Mouse (Mus musculus): Measurements from ENCODE around the gene Mvk. TPM values are rescaled to one million over a fixed set of nuclear protein-coding genes. Genes with fewer than 3 reads are reported as not detected.
A peak's percentile ranks its signal among the peaks of the same experiment; 100 is the strongest.

Mvk gene
- polyA plus RNA-seq, 1 experiment from 2014 or later: 58.9 TPM

GRCm38 (mm10) chr5:114421561-114422298, 22.3 kb upstream of the Mvk start:
- no peaks in the 10 kb centered on the region for H3K9me3 ChIP-seq
- H3K4me2 ChIP-seq (replicated peaks): no peak overlapping the region
- no peak for ATAC-seq (ENCODE audit: low FRiP score, low read depth)
- 0 out of 2 replicates have a peak, but pooled peaks cover 5% of the 10 kb centered on the region for H3K4me1 ChIP-seq
- H3K27ac ChIP-seq (replicated peaks): no peak overlapping the region
- H3K36me3 ChIP-seq: peaks cover 50% of the 10 kb centered on the region
- no peak overlapping the region for H3K9ac ChIP-seq (replicated peaks)
- no peaks in the 10 kb centered on the region for H3K27me3 ChIP-seq
- no peak overlapping the region for H3K4me3 ChIP-seq
- WGBS: 78% methylated on average over 11 of the region's 11 CpGs

GRCm38 (mm10) chr5:114422591-114422990, 21.5 kb upstream of the Mvk start:
- 50% methylated on average over 5 of the region's 5 CpGs for whole genome bisulfite sequencing
- no peak for ATAC-seq (ENCODE audit: low FRiP score, low read depth)
- H3K9me3 ChIP-seq: no peaks in the 10 kb centered on the region
- no peaks in the 10 kb centered on the region for H3K27me3 ChIP-seq
- H3K27ac ChIP-seq (replicated peaks): 0 out of 2 replicates have a peak overlapping the region, but pooled peaks have one; percentile 30
- H3K36me3 ChIP-seq: peaks cover 41% of the 10 kb centered on the region
- no peak overlapping the region for H3K4me2 ChIP-seq (replicated peaks)
- 0 out of 2 replicates have a peak, but pooled peaks cover 5% of the 10 kb centered on the region for H3K4me1 ChIP-seq
- no peak overlapping the region for H3K4me3 ChIP-seq
- no peak overlapping the region for H3K9ac ChIP-seq (replicated peaks)

- 83% methylated on average over 5 of the region's 5 CpGs for WGBS
- H3K36me3 ChIP-seq: peaks cover 28% of the 10 kb centered on the region
- no peak for ATAC-seq (ENCODE audit: low FRiP score, low read depth)
- H3K4me2 ChIP-seq (replicated peaks): no peak overlapping the region
- no peak overlapping the region for H3K9ac ChIP-seq (replicated peaks)
- 0 out of 2 replicates have a peak, but pooled peaks cover 5% of the 10 kb centered on the region for H3K4me1 ChIP-seq
- H3K27ac ChIP-seq (replicated peaks): no peak overlapping the region
- H3K27me3 ChIP-seq: no peaks in the 10 kb centered on the region
- no peak overlapping the region for H3K4me3 ChIP-seq
- no peaks in the 10 kb centered on the region for H3K9me3 ChIP-seq
These were observed 20.1 kb upstream of the Mvk start for GRCm38 (mm10) chr5:114423961-114424360.

- Histone ChIP-seq H3K9ac (replicated peaks) (no peak overlapping the region), H3K4me2 (replicated peaks) (no peak overlapping the region), H3K27me3 (no peaks in the 10 kb centered on the region), H3K4me1 (0 out of 2 replicates have a peak, but pooled peaks cover 5% of the 10 kb centered on the region), H3K9me3 (no peaks in the 10 kb centered on the region), H3K27ac (replicated peaks) (no peak overlapping the region), H3K4me3 (no peak overlapping the region), H3K36me3 (0 out of 2 replicates have a peak, but pooled peaks cover under 1% of the 10 kb centered on the region)
- 83% methylated on average over 6 of the region's 6 CpGs for WGBS
- no peak for ATAC-seq (ENCODE audit: low FRiP score, low read depth)
These were observed 17.3 kb upstream of the Mvk start for GRCm38 (mm10) chr5:114426732-114427131.

GRCm38 (mm10) chr5:114428621-114429020, 15.4 kb upstream of the Mvk start:
- H3K9me3 ChIP-seq: no peaks in the 10 kb centered on the region
- no peak overlapping the region for H3K4me3 ChIP-seq
- no peaks in the 10 kb centered on the region for H3K27me3 ChIP-seq
- H3K27ac ChIP-seq (replicated peaks): no peak overlapping the region
- H3K36me3 ChIP-seq: no peaks in the 10 kb centered on the region
- no peak overlapping the region for H3K9ac ChIP-seq (replicated peaks)
- H3K4me2 ChIP-seq (replicated peaks): no peak overlapping the region
- WGBS: 82% methylated on average over 18 of the region's 18 CpGs
- H3K4me1 ChIP-seq: 0 out of 2 replicates have a peak, but pooled peaks cover 2% of the 10 kb centered on the region
- ATAC-seq (ENCODE audit: low FRiP score, low read depth): no peak

- no peak overlapping the region for H3K4me2 ChIP-seq (replicated peaks)
- H3K27me3 ChIP-seq: no peaks in the 10 kb centered on the region
- WGBS: 86% methylated on average over 7 of the region's 7 CpGs
- H3K27ac ChIP-seq (replicated peaks): no peak overlapping the region
- ATAC-seq (ENCODE audit: low FRiP score, low read depth): no peak
- no peaks in the 10 kb centered on the region for H3K9me3 ChIP-seq
- no peak overlapping the region for H3K4me3 ChIP-seq
- H3K9ac ChIP-seq (replicated peaks): no peak overlapping the region
- 0 out of 2 replicates have a peak, but pooled peaks cover 6% of the 10 kb centered on the region for H3K36me3 ChIP-seq
- no peaks in the 10 kb centered on the region for H3K4me1 ChIP-seq
These were observed 14.3 kb upstream of the Mvk start for GRCm38 (mm10) chr5:114429781-114430180.

GRCm38 (mm10) chr5:114434359-114434758, 9.7 kb upstream of the Mvk start:
- H3K4me1 ChIP-seq: no peaks in the 10 kb centered on the region
- 93% methylated on average over 8 of the region's 8 CpGs for WGBS
- H3K27ac ChIP-seq (replicated peaks): no peak overlapping the region
- no peak overlapping the region for H3K4me3 ChIP-seq
- no peak overlapping the region for H3K4me2 ChIP-seq (replicated peaks)
- H3K9me3 ChIP-seq: no peaks in the 10 kb centered on the region
- no peaks in the 10 kb centered on the region for H3K27me3 ChIP-seq
- no peak overlapping the region for H3K9ac ChIP-seq (replicated peaks)
- peaks cover 28% of the 10 kb centered on the region; the same call in 1 of the 2 replicates for H3K36me3 ChIP-seq
- ATAC-seq (ENCODE audit: low FRiP score, low read depth): no peak

- H3K27me3 ChIP-seq: no peaks in the 10 kb centered on the region
- H3K9ac ChIP-seq (replicated peaks): no peak overlapping the region
- H3K9me3 ChIP-seq: no peaks in the 10 kb centered on the region
- no peak for ATAC-seq (ENCODE audit: low FRiP score, low read depth)
- H3K4me1 ChIP-seq: no peaks in the 10 kb centered on the region
- H3K4me3 ChIP-seq: no peak overlapping the region
- no peak overlapping the region for H3K27ac ChIP-seq (replicated peaks)
- 95% methylated on average over 14 of the region's 14 CpGs for WGBS
- H3K4me2 ChIP-seq (replicated peaks): no peak overlapping the region
- H3K36me3 ChIP-seq: peaks cover 28% of the 10 kb centered on the region; the same call in 1 of the 2 replicates
These were observed 8.5 kb upstream of the Mvk start for GRCm38 (mm10) chr5:114435588-114435987.

- Histone ChIP-seq H3K27ac (replicated peaks) (0 out of 2 replicates have a peak overlapping the region, but pooled peaks have one; percentile 12), H3K9me3 (no peaks in the 10 kb centered on the region), H3K36me3 (peaks cover 24% of the 10 kb centered on the region), H3K27me3 (no peaks in the 10 kb centered on the region), H3K4me3 (peak overlapping the region; percentile 85), H3K9ac (replicated peaks) (peak overlapping the region; percentile 78), H3K4me1 (peaks cover 15% of the 10 kb centered on the region), H3K4me2 (replicated peaks) (peak overlapping the region; percentile 85)
- ATAC-seq (ENCODE audit: low FRiP score, low read depth): no peak
- under 1% methylated on average over 21 of the region's 21 CpGs for WGBS
These were observed 261 bp downstream of the Mvk start for GRCm38 (mm10) chr5:114444368-114444692.

GRCm38 (mm10) chr5:114449011-114449410, 4.9 kb downstream of the Mvk start:
- WGBS: 94% methylated on average over 4 of the region's 4 CpGs
- Histone ChIP-seq H3K4me3 (no peak overlapping the region), H3K9ac (replicated peaks) (no peak overlapping the region), H3K4me1 (peaks cover 10% of the 10 kb centered on the region), H3K9me3 (no peaks in the 10 kb centered on the region), H3K27me3 (no peaks in the 10 kb centered on the region; the same call in 1 of the 2 replicates), H3K27ac (replicated peaks) (no peak overlapping the region), H3K4me2 (replicated peaks) (no peak overlapping the region), H3K36me3 (peaks cover 61% of the 10 kb centered on the region)
- ATAC-seq (ENCODE audit: low FRiP score, low read depth): no peak

- no peak for ATAC-seq (ENCODE audit: low FRiP score, low read depth)
- Histone ChIP-seq H3K36me3 (peaks cover 31% of the 10 kb centered on the region), H3K27ac (replicated peaks) (0 out of 2 replicates have a peak overlapping the region, but pooled peaks have one; percentile 2), H3K4me1 (0 out of 2 replicates have a peak, but pooled peaks cover 9% of the 10 kb centered on the region), H3K4me3 (no peak overlapping the region), H3K9me3 (no peaks in the 10 kb centered on the region), H3K27me3 (peaks cover 13% of the 10 kb centered on the region), H3K9ac (replicated peaks) (no peak overlapping the region), H3K4me2 (replicated peaks) (no peak overlapping the region)
- WGBS: 86% methylated on average over 9 of the region's 9 CpGs
These were observed 12.2 kb downstream of the Mvk start for GRCm38 (mm10) chr5:114456287-114456686.

GRCm38 (mm10) chr5:114456995-114457605, 13.0 kb downstream of the Mvk start:
- Histone ChIP-seq H3K9ac (replicated peaks) (no peak overlapping the region), H3K27me3 (peaks cover 16% of the 10 kb centered on the region; the same call in 1 of the 2 replicates), H3K9me3 (no peaks in the 10 kb centered on the region), H3K4me1 (peaks cover 17% of the 10 kb centered on the region), H3K27ac (replicated peaks) (no peak overlapping the region), H3K4me3 (no peak overlapping the region), H3K4me2 (replicated peaks) (no peak overlapping the region), H3K36me3 (peaks cover 22% of the 10 kb centered on the region)
- WGBS: 84% methylated on average over 16 of the region's 16 CpGs
- no peak for ATAC-seq (ENCODE audit: low FRiP score, low read depth)
